Mouse (Mus musculus): ENCODE results near the gene Gm20824. TPM values are rescaled to one million over a fixed set of nuclear protein-coding genes. Genes with fewer than 3 reads are reported as not detected.

Gene Gm20824
- not detected in 4 replicates for total RNA-seq (2023)

GRCm38 (mm10) chrY:8257607-8258006 is at the start of gene Gm20824:
Gm20824 (plus strand) TSS chrY:8257907.

Other genes with a start within 250 kb of the Gm20824 start
- gene Gm20825, start 186.4 kb upstream of the Gm20824 start, total RNA-seq (2023) = not detected in 4 replicates

Data from B cell, adult 62 days (primary cell).